Mouse (Mus musculus): Measurements from ENCODE around the gene Pxdc1. TPM values are rescaled to one million over a fixed set of nuclear protein-coding genes. Genes with fewer than 3 reads are reported as not detected.

The Pxdc1 gene
- polyA plus RNA-seq, 1 experiment from 2014 or later, result 27.8 TPM

Other genes starting within 250 kb of the Pxdc1 start
- 0.16 TPM in 1 of 2 replicates, not detected in the other for gene Fam50b, start 81.4 kb upstream of the Pxdc1 start, polyA plus RNA-seq (2014; fragmentation: Nextera tagmentation; extraction: Ambion mirVana)
- gene Prpf4b, start 221.8 kb upstream of the Pxdc1 start, polyA plus RNA-seq (2014; fragmentation: Nextera tagmentation; extraction: Ambion mirVana), result 51.2 and 53.6 TPM in 2 replicates

Measured in heart, embryonic 14.5 days (tissue).